Mouse (Mus musculus) liver, adult 2 months (tissue): ENCODE results near the gene Tmem9.

Experiments used
- CTCF ChIP-seq: fragments of 200-500 bp; IDR thresholded peaks from 2 replicates; pipeline ENCODE4 v1.5.1; 2011; ENCODE audit warnings: low read depth, low read length, control low read depth
- POLR2A ChIP-seq: fragments of 200-500 bp; IDR thresholded peaks from 2 replicates; pipeline ENCODE4 v1.6.1; 2011; ENCODE audit warnings: low read length, control low read depth; ENCODE audit not compliant: insufficient read depth; ENCODE audit errors: extremely low read depth

GRCm38 (mm10) chr1:135964561-135964960 lies 43.4 kb upstream of the Tmem9 start:
- no peak for TF ChIP-seq CTCF
- no peak for TF ChIP-seq POLR2A
